ENCODE assay signal across 20 mouse cellular contexts in the genomic region with DNA sequence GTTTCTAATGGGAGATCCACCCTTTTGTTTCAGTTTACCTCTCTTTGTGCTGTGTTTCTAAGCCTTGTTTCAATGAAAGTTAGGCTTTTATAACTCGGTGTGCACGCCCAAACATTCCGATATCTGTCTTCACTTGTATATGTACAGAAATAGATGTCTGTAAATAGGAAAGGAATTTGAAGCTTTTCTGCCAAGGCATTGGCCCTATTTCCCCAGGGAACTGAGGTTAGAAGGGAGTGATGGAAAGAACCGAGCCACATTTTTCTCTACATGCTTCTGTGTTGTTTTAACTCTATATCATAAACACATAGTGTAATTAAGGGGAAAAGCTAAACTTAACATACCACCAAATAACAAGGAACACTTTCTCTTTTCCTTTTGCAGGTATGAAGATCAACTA.
DNase-seq lines count a peak whose midpoint lies in the region; ATAC-seq and TF ChIP-seq lines count a peak whose summit lies in the region.
"Had no signal": no experiment of that assay in that cellular context is flagged by ENCODE, and none has a peak within 500 bp of the region (broad histone marks: within the 10 kb centered on the region; RNA-seq: fewer than 3 reads in every experiment).

No protein-coding gene starts in this region.

- H3K9me3 ChIP-seq in kidney, postnatal 0 days (replicated peaks; ENCODE audit: low read length), result no peaks in the 10 kb centered on the region
- H3K9me3 ChIP-seq in limb, embryonic 14.5 days (ENCODE audit: control insufficient read depth, low read length), result no peaks in the 10 kb centered on the region
- H3K9me3 ChIP-seq: embryonic facial prominence, embryonic 12.5 days; forebrain, embryonic 12.5 days; G1E; liver, embryonic 13.5 days; lung, embryonic 15.5 days; stomach, embryonic 15.5 days had no signal

- no peak overlapping the region for H3K9ac ChIP-seq in kidney, postnatal 0 days (ENCODE audit: low read depth, low read length)
- H3K9ac ChIP-seq in limb, embryonic 14.5 days (ENCODE audit: low read depth, low read length, severe bottlenecking), result no peak overlapping the region
- H3K9ac ChIP-seq: embryonic facial prominence, embryonic 12.5 days; forebrain, embryonic 12.5 days; hindbrain, embryonic 14.5 days; liver, embryonic 13.5 days; lung, embryonic 15.5 days; stomach, embryonic 15.5 days had no signal

- ATAC-seq in kidney, postnatal 0 days (replicated peaks; ENCODE audit: low FRiP score, low read depth), result no peak
- ATAC-seq in limb, embryonic 14.5 days (ENCODE audit: low FRiP score, low read depth), result no peak
- ATAC-seq: CD4-positive, CD25-positive, alpha-beta regulatory T cell, adult 4 months had no signal

- no peak overlapping the region for H3K4me3 ChIP-seq in kidney, postnatal 0 days (replicated peaks; ENCODE audit: low read depth, low read length)
- H3K4me3 ChIP-seq in limb, embryonic 14.5 days (replicated peaks; ENCODE audit: low read length), result no peak overlapping the region
- H3K4me3 ChIP-seq: embryonic facial prominence, embryonic 12.5 days; forebrain, embryonic 12.5 days; gastrocnemius, adult 2 months; liver, embryonic 13.5 days; lung, embryonic 15.5 days; stomach, embryonic 15.5 days had no signal

- H3K4me2 ChIP-seq in kidney, postnatal 0 days (ENCODE audit: low read length), result no peak overlapping the region
- H3K4me2 ChIP-seq in limb, embryonic 14.5 days (replicated peaks; ENCODE audit: low read depth, low read length, severe bottlenecking), result no peak overlapping the region
- H3K4me2 ChIP-seq: embryonic facial prominence, embryonic 12.5 days; forebrain, embryonic 12.5 days; hindbrain, embryonic 14.5 days; liver, embryonic 13.5 days; lung, embryonic 15.5 days; stomach, embryonic 15.5 days had no signal

- TF ChIP-seq CTCF in kidney, postnatal 0 days (IDR thresholded peaks at IDR 0.05; ENCODE audit: low read depth), result no peak

- 52% methylated on average over 4 of the region's 4 CpGs for WGBS in kidney, postnatal 0 days
- 45% methylated on average over 4 of the region's 4 CpGs for WGBS in limb, embryonic 14.5 days

- no peaks in the 10 kb centered on the region for H3K36me3 ChIP-seq in kidney, postnatal 0 days (ENCODE audit: insufficient read depth, low read length)
- no peaks in the 10 kb centered on the region for H3K36me3 ChIP-seq in limb, embryonic 14.5 days (ENCODE audit: control insufficient read depth, insufficient read depth, low read length)
- H3K36me3 ChIP-seq: embryonic facial prominence, embryonic 12.5 days; forebrain, embryonic 12.5 days; G1E; liver, embryonic 13.5 days; lung, embryonic 15.5 days; stomach, embryonic 15.5 days had no signal

- H3K4me1 ChIP-seq in kidney, postnatal 0 days (replicated peaks; ENCODE audit: insufficient read depth, low read length), result no peaks in the 10 kb centered on the region
- no peaks in the 10 kb centered on the region for H3K4me1 ChIP-seq in limb, embryonic 14.5 days (ENCODE audit: control insufficient read depth, insufficient read depth, low read length)
- H3K4me1 ChIP-seq: embryonic facial prominence, embryonic 12.5 days; forebrain, embryonic 12.5 days; liver, embryonic 13.5 days; stomach, embryonic 15.5 days had no signal

- TF ChIP-seq POLR2A in limb, embryonic 14.5 days (IDR thresholded peaks at IDR 0.05; ENCODE audit: borderline replicate concordance, extremely low read depth, insufficient read depth, insufficient read length), result no peak

- H3K27me3 ChIP-seq in kidney, postnatal 0 days (ENCODE audit: insufficient read depth, low read length), result no peaks in the 10 kb centered on the region
- H3K27me3 ChIP-seq in limb, embryonic 14.5 days (ENCODE audit: control insufficient read depth, insufficient read depth, low read length), result no peaks in the 10 kb centered on the region
- H3K27me3 ChIP-seq: embryonic facial prominence, embryonic 12.5 days; forebrain, embryonic 12.5 days; liver, embryonic 13.5 days; lung, embryonic 15.5 days; stomach, embryonic 15.5 days had no signal

- peak; percentile 76 for DNase-seq in kidney, postnatal 0 days (ENCODE audit: low spot score)
- no peak for DNase-seq in kidney, postnatal 10 days
- DNase-seq in ES-CJ7 (ENCODE audit: low read depth, low spot score), result peak; percentile 22
- peak; percentile 74 for DNase-seq in ZHBTc4 (ENCODE audit: low read depth, low spot score)
- DNase-seq in limb, embryonic 14.5 days (ENCODE audit: low spot score), result peak; percentile 50
- no peak for DNase-seq in retina, embryonic 14.5 days (ENCODE audit: low spot score)
- DNase-seq in thymus, adult 18-20 months, result no peak
- DNase-seq: cerebellum, adult 2 months; gastrocnemius, adult 2 months; kidney, adult 9 months; kidney, postnatal 4 days; liver, embryonic 13.5 days; midbrain, embryonic 14.5 days had no signal

- H3K27ac ChIP-seq in kidney, postnatal 0 days, result no peak overlapping the region
- no peak overlapping the region for H3K27ac ChIP-seq in limb, embryonic 14.5 days (replicated peaks; ENCODE audit: low read depth, low read length)
- H3K27ac ChIP-seq: embryonic facial prominence, embryonic 12.5 days; forebrain, embryonic 12.5 days; gastrocnemius, adult 2 months; hindbrain, embryonic 14.5 days; liver, embryonic 13.5 days; lung, embryonic 15.5 days; stomach, embryonic 15.5 days had no signal

Comparison
In these comparisons a context has a peak if more than half of its experiments do, and no peak if none do; other contexts are left out.
1. DNase-seq: peak in kidney, postnatal 0 days (single experiment), ES-CJ7 (single experiment), ZHBTc4 (single experiment) and limb, embryonic 14.5 days (single experiment); none in kidney, postnatal 10 days (single experiment), retina, embryonic 14.5 days (single experiment) and thymus, adult 18-20 months (0 of 2).